Mouse (Mus musculus): ENCODE measurements at regions not wholly inside any gene's neighbourhood (a gene's known extent, or its start where the extent isn't known, plus 50 kb on each side); places are given as distances from the start of the nearest gene placed in this dataset.

- in situ Hi-C loops (cut with MboI; ENCODE audit: unreplicated experiment in 2 of 2) = loop anchor here in 1 of 2 experiments (5.0 to 10.0 kb wide), 3 partner anchors 33 to 675 kb away; no protein-coding TSS in a partner anchor
These were observed 57.3 kb upstream of the Prep start for GRCm38 (mm10) chr10:45009676-45010075.

- in situ Hi-C loops (cut with MboI; ENCODE audit: unreplicated experiment in 2 of 2) = loop anchor here in 1 of 2 experiments (5.0 to 10.0 kb wide), 3 partner anchors 33 to 674 kb away; no protein-coding TSS in a partner anchor
These were observed 57.8 kb upstream of the Prep start for GRCm38 (mm10) chr10:45009235-45009634.

- in situ Hi-C loops (cut with MboI; ENCODE audit: unreplicated experiment in 2 of 2) = loop anchor here (5.0 to 10.0 kb wide), 6 partner anchors 38 to 677 kb away; no protein-coding TSS in a partner anchor
These were observed 62.9 kb upstream of the Prep start for GRCm38 (mm10) chr10:45004037-45004653.

GRCm38 (mm10) chr10:45003344-45003681 is 63.7 kb upstream of the Prep start:
- in situ Hi-C loops (cut with MboI; ENCODE audit: unreplicated experiment in 2 of 2) = loop anchor here (5.0 to 10.0 kb wide), 6 partner anchors 39 to 676 kb away; no protein-coding TSS in a partner anchor

GRCm38 (mm10) chr10:45002637-45003343 is 64.2 kb upstream of the Prep start:
- in situ Hi-C loops (cut with MboI; ENCODE audit: unreplicated experiment in 2 of 2) = loop anchor here (5.0 to 10.0 kb wide), 6 partner anchors 40 to 675 kb away; no protein-coding TSS in a partner anchor

GRCm38 (mm10) chr10:45000873-45001859 is 65.8 kb upstream of the Prep start:
- in situ Hi-C loops (cut with MboI; ENCODE audit: unreplicated experiment in 2 of 2) = loop anchor here (5.0 to 10.0 kb wide), 6 partner anchors 41 to 674 kb away; no protein-coding TSS in a partner anchor

- in situ Hi-C loops (cut with MboI; ENCODE audit: unreplicated experiment in 2 of 2) = loop anchor here (5.0 to 10.0 kb wide), 6 partner anchors 42 to 673 kb away; no protein-coding TSS in a partner anchor
These were observed 66.8 kb upstream of the Prep start for GRCm38 (mm10) chr10:45000027-45000840.

- in situ Hi-C loops (cut with MboI; ENCODE audit: unreplicated experiment in 2 of 2) = no loop called here
These were observed 69.1 kb upstream of the Prep start for GRCm38 (mm10) chr10:44997906-44998289.

GRCm38 (mm10) chr10:44997184-44997905 is 69.7 kb upstream of the Prep start:
- in situ Hi-C loops (cut with MboI; ENCODE audit: unreplicated experiment in 2 of 2) = no loop called here

- in situ Hi-C loops (cut with MboI; ENCODE audit: unreplicated experiment in 2 of 2) = no loop called here
These were observed 71.2 kb upstream of the Prep start for GRCm38 (mm10) chr10:44995756-44996155.

GRCm38 (mm10) chr10:44994385-44995281 is 72.4 kb upstream of the Prep start:
- in situ Hi-C loops (cut with MboI; ENCODE audit: unreplicated experiment in 2 of 2) = no loop called here

GRCm38 (mm10) chr10:44993470-44994260 is 73.3 kb upstream of the Prep start:
- in situ Hi-C loops (cut with MboI; ENCODE audit: unreplicated experiment in 2 of 2) = no loop called here

- in situ Hi-C loops (cut with MboI; ENCODE audit: unreplicated experiment in 2 of 2) = loop anchor here in 1 of 2 experiments (10.0 kb wide), 1 partner anchor 225 kb away; no protein-coding TSS in a partner anchor
These were observed 77.5 kb upstream of the Prep start for GRCm38 (mm10) chr10:44989539-44989938.

- in situ Hi-C loops (cut with MboI; ENCODE audit: unreplicated experiment in 2 of 2) = loop anchor here in 1 of 2 experiments (10.0 kb wide), 1 partner anchor 224 kb away; no protein-coding TSS in a partner anchor
These were observed 78.2 kb upstream of the Prep start for GRCm38 (mm10) chr10:44988756-44989155.

- in situ Hi-C loops (cut with MboI; ENCODE audit: unreplicated experiment in 2 of 2) = loop anchor here in 1 of 2 experiments (10.0 kb wide), 1 partner anchor 223 kb away; no protein-coding TSS in a partner anchor
These were observed 79.4 kb upstream of the Prep start for GRCm38 (mm10) chr10:44987615-44988014.

GRCm38 (mm10) chr10:44981913-44982312 is 85.1 kb upstream of the Prep start:
- in situ Hi-C loops (cut with MboI; ENCODE audit: unreplicated experiment in 2 of 2) = loop anchor here in 1 of 2 experiments (10.0 kb wide), 1 partner anchor 217 kb away; no protein-coding TSS in a partner anchor

- in situ Hi-C loops (cut with MboI; ENCODE audit: unreplicated experiment in 2 of 2) = no loop called here
These were observed 90.2 kb upstream of the Prep start for GRCm38 (mm10) chr10:44976815-44977214.
